Mouse (Mus musculus) testis, adult 2 months (tissue): ENCODE results near the gene Cox6b1. TPM values are rescaled to one million over a fixed set of nuclear protein-coding genes. Genes with fewer than 3 reads are reported as not detected.
A peak's percentile ranks its signal among the peaks of the same experiment; 100 is the strongest.

Source experiments
- H3K27ac ChIP-seq: fragments of 200-500 bp; 2 replicates; pipeline ENCODE4 v1.5.1; 2012; ENCODE audit warnings: low read depth, low read length; ENCODE audit not compliant: control insufficient read depth, insufficient read depth
- H3K27me3 ChIP-seq: fragments of 200-500 bp; 2 replicates; pipeline ENCODE4 v1.6.1; 2012; ENCODE audit warnings: mild to moderate bottlenecking, low read length, moderate library complexity; ENCODE audit not compliant: control insufficient read depth, insufficient read depth
- H3K36me3 ChIP-seq: fragments of 200-500 bp; 2 replicates; pipeline ENCODE4 v1.6.1; 2012; ENCODE audit warnings: mild to moderate bottlenecking, low read length; ENCODE audit not compliant: control insufficient read depth, insufficient read depth
- H3K4me1 ChIP-seq: fragments of 200-500 bp; 2 replicates; pipeline ENCODE4 v1.6.1; 2012; ENCODE audit warnings: low read length; ENCODE audit not compliant: control insufficient read depth, insufficient read depth
- H3K4me3 ChIP-seq: fragments of 200-500 bp; 2 replicates; pipeline ENCODE4 v1.5.1; 2012; ENCODE audit warnings: low read depth, mild to moderate bottlenecking, low read length, moderate library complexity, mixed read lengths; ENCODE audit not compliant: control insufficient read depth
- CTCF ChIP-seq: fragments of 200-500 bp; IDR thresholded peaks from 2 replicates; pipeline ENCODE4 v1.5.1; 2012; ENCODE audit warnings: low read depth, mild to moderate bottlenecking, inconsistent platforms, low read length, moderate library complexity; ENCODE audit not compliant: control insufficient read depth, insufficient read depth, insufficient replicate concordance
- POLR2A ChIP-seq: fragments of 200-500 bp; IDR thresholded peaks from 2 replicates; pipeline ENCODE4 v1.6.1; 2012; ENCODE audit warnings: low read depth, mild to moderate bottlenecking, inconsistent platforms, low read length, moderate library complexity; ENCODE audit not compliant: control insufficient read depth
- polyA plus RNA-seq: library from polyadenylated mRNA; depleted of rRNA; stranded (reverse); fragments of >200 nt; gene quantifications from 2 replicates; pipeline ENCODE4 v1.2.3, GENCODE M21; 2012; rRNA removed

Gene Cox6b1
- polyA plus RNA-seq = 51.8 and 74.9 TPM in 2 replicates

DNA sequence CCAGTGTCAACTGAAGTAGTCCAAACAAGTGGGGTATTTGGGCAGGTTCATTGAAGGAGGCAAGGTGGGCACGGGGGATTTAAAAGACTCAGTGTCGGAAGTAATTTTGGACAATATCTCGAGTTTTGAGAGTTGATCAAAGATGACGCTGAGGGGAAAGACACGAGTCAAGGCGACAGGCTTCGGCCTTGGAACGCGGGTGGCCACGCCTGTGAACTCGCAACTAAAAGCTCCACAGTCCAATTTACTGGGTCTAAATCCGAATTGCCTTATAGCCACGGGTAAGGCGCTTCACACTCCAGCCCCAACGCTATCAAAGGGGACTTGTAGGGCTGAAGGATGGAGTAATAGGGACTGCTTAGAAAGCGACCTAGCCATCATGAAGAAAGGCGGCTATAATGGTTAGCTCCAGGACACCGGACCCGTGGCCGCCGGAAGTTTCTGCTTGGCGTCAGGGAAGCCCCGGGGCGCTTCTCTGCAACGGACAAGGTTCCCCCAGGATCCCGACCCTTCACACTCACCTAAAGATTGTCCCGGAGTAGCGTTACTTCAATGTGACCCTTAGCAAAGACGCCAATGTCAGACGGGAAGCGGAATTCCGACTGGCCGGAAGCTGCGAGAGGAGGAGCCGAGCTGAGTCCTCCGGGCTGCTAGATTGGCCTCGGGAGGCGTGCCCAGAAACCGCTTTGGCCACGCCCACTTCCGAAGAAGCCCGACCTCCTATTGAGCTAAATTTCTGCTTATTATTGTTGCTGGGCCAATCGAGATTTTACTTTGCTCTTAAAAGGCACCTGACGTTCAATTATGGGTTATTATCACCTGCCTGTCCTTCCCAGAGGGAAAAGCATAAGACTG lies at the start of gene Cox6b1:
TSS of gene Cox6b1 (minus strand) at position 622 of the 855 bp plus-strand sequence.
- Histone ChIP-seq H3K27me3 (no peaks in the 10 kb centered on the region), H3K4me3 (peak within 1 kb of the TSS; percentile 93), H3K4me1 (peaks cover 8% of the 10 kb centered on the region), H3K36me3 (peaks cover 1% of the 10 kb centered on the region), H3K27ac (peak within 1 kb of the TSS; percentile 56)
- no peak for TF ChIP-seq CTCF
- TF ChIP-seq POLR2A = peak; percentile 68

DNA sequence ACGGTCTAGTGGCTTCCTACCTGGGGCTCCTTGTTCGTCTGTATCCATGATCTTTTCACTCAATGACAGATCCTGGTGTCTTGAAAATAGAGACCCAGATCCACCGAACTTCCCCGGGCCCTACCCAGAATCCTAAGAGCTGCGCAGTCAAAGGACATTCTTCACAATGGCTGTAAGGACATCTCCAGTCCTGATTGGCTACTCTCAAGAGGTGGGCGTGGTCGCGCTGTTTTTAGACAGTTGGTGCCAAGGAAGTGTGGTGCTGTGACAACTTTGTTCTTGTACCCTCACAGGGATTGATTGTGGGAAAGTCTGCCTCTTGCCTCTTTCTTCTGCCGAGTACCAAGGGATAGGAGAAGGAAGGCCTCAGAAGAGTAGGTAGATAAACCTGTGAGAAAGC lies 45.5 kb upstream of the Cox6b1 start, which contains the start of gene Pmis2:
TSS of gene Pmis2 (minus strand) at position 126 of the 400 bp plus-strand sequence.
- TF ChIP-seq CTCF (no peak), POLR2A (peak; percentile 60; the same call in 1 of the 2 replicates)
- no peaks in the 10 kb centered on the region for H3K27me3 ChIP-seq
- H3K36me3 ChIP-seq = no peaks in the 10 kb centered on the region
- H3K4me1 ChIP-seq = peaks cover 2% of the 10 kb centered on the region; the same call in 1 of the 2 replicates
- H3K4me3 ChIP-seq = peak within 1 kb of the TSS; percentile 87
- peak within 1 kb of the TSS; percentile 93 for H3K27ac ChIP-seq

DNA sequence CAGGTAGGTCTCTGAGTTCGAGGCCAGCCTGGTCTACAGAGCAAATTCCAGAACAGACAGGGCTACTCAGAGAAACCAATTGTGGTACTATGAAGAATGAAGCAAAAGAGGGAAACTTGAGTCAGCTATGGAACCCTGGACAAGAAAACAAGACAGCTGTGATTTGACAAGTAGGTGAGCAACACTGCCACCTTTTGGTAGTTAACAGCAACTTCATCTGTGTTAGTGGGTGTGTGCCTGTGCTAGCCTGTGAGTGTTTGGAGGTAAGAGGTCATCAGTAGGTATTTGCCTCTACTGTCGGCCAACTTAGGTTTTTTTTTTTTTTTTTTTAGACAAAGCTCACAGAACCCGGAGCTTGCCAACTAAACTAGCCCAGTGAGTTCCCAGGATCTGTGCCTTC lies 43.3 kb upstream of the Cox6b1 start:
- H3K4me3 ChIP-seq = peak overlapping the region; percentile 50
- no peak overlapping the region for H3K27ac ChIP-seq
- H3K27me3 ChIP-seq = no peaks in the 10 kb centered on the region
- TF ChIP-seq POLR2A = no peak
- no peak for TF ChIP-seq CTCF
- H3K4me1 ChIP-seq = peaks cover 4% of the 10 kb centered on the region
- no peaks in the 10 kb centered on the region for H3K36me3 ChIP-seq

DNA sequence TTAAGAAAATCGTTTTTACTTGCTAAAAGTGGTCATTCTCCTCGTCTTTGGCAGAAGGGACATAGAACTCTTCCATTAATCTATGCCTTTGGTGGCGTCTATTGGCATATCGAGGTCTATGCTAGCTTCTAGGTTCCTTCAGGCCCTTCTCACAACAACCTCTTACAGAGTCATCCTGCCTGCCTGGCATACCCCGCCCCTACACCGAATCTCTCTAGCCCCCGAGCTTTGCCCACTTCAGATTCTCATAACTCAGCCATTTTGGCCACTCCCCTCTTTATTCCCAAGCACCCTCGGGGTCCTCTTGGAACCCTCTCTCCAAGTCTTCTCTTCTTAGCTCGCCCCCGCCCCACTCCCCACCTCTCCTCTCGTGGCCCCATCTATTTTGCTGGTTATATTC lies 39.4 kb upstream of the Cox6b1 start:
- Histone ChIP-seq H3K27me3 (no peaks in the 10 kb centered on the region), H3K4me3 (peak overlapping the region; percentile 99), H3K27ac (peak overlapping the region; percentile 95), H3K4me1 (peaks cover 2% of the 10 kb centered on the region; the same call in 1 of the 2 replicates), H3K36me3 (peaks cover 2% of the 10 kb centered on the region; the same call in 1 of the 2 replicates)
- TF ChIP-seq CTCF = no peak
- no peak for TF ChIP-seq POLR2A

DNA sequence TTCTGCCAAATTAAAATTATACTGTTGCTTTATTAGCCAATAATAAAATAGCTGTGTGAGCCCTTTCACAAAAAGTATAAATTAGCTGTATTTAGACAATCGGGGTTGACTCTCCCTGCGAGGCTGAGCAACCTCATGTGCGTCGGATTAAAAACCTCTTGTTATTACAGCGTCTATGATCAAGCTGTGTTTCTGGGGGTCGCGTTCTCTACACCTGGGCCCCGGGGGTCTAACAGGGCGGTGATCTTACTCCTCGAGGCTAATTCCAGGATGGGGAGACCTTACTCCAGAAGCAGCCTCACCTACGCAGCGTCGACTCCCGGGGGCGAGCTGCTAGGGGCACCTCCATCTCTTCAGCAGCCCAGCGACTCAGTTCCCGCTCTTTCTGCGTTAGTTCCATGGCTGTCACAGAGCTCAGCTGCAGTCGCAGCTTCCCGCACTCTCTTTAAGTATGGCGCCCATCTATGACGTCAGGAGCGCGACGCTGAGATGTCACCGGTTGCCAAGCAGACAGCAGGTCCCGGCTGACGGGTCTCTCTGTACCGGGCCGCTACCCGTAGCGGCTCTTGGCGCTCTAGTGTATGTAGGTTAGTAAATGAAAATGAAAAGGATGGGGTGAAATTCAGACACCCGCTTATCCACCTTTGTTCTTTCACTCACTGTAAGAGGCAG lies 38.7 kb upstream of the Cox6b1 start, which contains the start of gene Haus5:
TSS of gene Haus5 (minus strand) at position 466 of the 672 bp plus-strand sequence.
- peak within 1 kb of the TSS; percentile 95 for H3K27ac ChIP-seq
- H3K36me3 ChIP-seq = peaks cover 2% of the 10 kb centered on the region; the same call in 1 of the 2 replicates
- peak within 1 kb of the TSS; percentile 99 for H3K4me3 ChIP-seq
- no peaks in the 10 kb centered on the region for H3K27me3 ChIP-seq
- peaks cover 2% of the 10 kb centered on the region; the same call in 1 of the 2 replicates for H3K4me1 ChIP-seq
- TF ChIP-seq CTCF (no peak; the same call in 1 of the 2 replicates), POLR2A (peak; percentile 81; the same call in 1 of the 2 replicates)

DNA sequence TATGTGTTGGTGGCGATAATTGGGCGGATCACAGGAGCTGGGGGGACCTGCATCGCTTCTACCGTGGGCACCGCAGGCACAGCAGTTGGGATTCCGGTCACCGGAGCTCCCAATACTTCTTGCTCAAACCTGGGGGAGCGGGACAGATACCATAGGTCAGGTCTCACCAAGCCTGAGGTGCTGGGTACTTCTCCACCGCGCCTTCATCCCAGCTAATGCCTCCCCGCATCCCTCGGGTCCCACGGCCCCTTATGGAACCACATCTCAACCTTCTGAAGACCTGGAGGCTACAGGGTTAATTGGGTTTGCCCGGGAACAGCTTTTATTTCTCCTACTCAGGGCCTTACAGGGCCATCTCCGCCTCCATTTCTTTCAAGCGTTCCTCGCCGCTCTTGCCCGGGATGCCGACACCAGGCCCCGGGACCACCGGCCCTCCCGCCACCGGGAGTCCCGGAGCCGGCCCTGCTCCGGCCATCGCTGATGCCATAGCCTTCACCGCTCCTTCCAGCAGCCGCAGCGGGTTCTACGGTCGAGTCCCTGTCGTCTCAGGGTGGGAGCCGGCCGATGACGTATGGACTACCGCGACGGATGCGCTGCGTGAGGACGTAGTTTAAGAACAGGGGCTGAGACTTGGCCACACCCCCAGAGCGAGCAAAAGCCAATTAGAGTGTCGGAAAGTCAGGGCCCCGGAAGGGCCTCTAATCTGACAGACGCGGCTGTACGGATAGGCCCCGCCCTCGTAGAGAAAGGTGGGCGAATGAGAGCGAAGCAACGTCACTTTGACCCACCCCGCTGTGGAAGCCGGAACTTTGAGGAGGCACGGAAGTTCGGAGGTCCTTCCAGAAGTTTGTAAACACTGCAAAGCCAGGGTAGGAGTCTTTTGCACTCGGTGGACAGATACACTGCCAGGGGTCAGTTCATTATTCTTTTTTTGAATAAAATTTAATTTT lies 23.9 kb upstream of the Cox6b1 start, which contains the start of gene Rbm42:
TSS of gene Rbm42 (minus strand) at position 727 of the 950 bp plus-strand sequence.
- Histone ChIP-seq H3K27me3 (no peaks in the 10 kb centered on the region), H3K4me3 (peak within 1 kb of the TSS; percentile 96), H3K36me3 (no peaks in the 10 kb centered on the region), H3K4me1 (peaks cover 5% of the 10 kb centered on the region), H3K27ac (peak within 1 kb of the TSS; percentile 81)
- TF ChIP-seq CTCF (no peak), POLR2A (peak; percentile 77)
